Mouse (Mus musculus) NIH3T3 (cell line): Measurements from ENCODE around the gene Txndc11.

Experiments used
- DNase-seq: peaks from one replicate; pipeline ENCODE4 v3.0.0-alpha.2; 2012; ENCODE audit warnings: low read depth

The Txndc11 gene

GRCm38 (mm10) chr16:11064742-11065141, 69.7 kb downstream of the Txndc11 start:
- no peak for DNase-seq

DNA sequence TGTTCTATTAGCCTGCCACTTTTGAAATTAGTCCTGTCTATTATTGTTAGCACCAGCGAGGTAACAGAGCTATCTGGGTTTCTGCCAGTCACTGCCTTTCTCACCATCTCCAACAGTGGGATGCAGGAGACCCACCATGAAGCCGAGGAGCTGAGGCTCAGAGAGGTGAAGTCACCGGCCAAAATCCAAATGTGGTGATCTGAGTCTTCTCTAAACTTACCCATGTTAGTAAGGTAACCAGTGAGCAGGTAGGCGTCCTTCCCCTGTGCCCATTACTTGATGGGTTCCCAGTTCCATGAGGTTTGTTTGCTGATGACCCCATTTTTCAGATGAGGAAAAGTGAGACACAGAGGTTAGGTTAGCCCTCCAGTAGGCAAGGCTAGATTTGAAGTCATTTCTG, 70.1 kb downstream of the Txndc11 start:
- no peak for DNase-seq

DNA sequence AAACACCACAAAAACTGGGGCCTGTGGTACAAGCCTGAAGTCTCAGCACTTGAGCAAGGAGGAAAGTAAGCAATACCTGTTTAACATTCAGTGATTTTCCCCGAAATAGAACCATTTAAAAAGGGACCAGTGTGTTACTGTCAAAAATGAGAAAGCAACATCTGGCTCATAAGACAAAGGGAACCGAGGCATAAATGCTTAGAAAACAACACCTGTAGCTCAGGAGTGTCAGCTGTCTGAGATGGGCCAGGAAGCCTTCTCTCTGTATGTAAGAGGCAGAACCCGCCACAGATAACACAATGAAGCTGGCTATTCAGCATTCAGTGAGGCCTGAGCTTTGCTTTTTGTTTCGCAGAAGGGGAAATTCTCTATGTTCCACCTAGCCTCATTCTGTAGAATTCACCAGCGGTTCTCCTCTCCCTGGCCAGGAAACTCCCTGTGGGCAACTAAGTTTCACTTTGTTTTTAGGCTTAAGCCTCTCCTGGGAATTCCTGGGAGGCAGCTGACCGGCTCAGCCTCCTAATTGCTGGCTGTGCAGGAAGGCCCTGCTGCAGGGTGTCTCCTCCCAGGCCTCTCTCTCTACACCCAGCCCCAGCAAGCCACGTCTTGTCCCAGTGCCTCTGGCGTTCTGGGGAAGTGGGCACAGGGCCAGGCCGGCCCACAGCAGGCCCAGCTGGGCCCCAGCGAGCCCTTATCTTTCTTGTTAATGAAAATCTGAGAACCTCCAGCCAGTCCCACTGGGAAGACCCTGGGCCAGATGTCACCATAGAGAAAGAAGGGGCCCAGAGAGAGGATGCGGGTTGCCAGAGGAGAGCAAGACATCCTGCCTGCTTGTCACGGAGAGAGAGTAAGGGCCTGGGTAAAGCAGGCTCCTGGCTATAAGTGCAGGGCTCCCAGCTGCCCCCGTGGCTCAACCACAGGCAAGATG, 71.4 kb downstream of the Txndc11 start:
- DNase-seq: peak; percentile 88

GRCm38 (mm10) chr16:11060645-11061044, 73.8 kb downstream of the Txndc11 start, which contains the start of gene Snn:
Gene Snn (plus strand): TSS chr16:11060945.
- DNase-seq: no peak

DNA sequence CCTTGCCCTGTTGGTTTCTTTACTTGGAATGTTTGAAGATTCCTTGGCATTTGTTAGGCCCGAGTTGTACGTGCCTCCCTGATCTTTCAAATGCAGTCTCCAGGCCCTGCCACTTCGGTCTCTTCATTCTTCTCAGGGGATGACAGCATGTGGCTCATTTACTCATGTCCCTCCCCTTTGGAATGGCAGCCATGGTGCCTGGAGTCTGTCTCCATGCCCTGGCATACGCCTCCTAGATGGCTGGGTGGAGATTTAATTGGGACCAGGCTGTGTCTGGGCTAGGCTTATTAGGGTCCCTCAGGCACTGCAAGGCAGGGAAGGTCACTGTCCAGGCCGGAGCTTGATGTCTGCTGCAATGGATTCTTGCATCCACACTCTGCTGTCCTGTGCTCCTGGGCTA, 78.5 kb downstream of the Txndc11 start:
- no peak for DNase-seq

GRCm38 (mm10) chr16:11054871-11055270, 79.6 kb downstream of the Txndc11 start:
- no peak for DNase-seq

- DNase-seq: no peak
Observed at GRCm38 (mm10) chr16:11054409-11054808, 80.0 kb downstream of the Txndc11 start.

- DNase-seq: no peak
Observed at GRCm38 (mm10) chr16:11051134-11051533, 83.3 kb downstream of the Txndc11 start.

DNA sequence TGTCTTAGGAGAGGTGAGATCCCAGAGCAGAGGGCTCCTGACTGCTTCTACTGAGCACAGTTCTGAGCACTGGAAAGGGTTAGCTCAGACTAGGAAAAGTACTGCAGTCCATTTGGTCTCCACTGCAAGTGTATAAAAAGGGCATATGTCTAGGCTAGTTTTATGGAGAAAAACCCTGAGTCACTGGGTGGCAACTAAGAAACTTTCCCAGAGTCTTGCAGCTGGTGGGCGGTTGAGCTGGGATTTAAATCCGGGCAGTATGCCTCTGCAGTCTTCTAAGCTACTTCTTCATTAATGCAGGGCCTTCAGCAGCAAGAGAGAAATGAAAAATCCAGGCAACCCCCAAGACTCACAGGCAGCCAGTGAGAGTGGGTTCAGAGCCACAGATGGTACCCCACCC, 84.2 kb downstream of the Txndc11 start:
- DNase-seq: peak; percentile 38

GRCm38 (mm10) chr16:11047130-11047529, 87.3 kb downstream of the Txndc11 start:
- no peak for DNase-seq

GRCm38 (mm10) chr16:11046437-11046836, 88.0 kb downstream of the Txndc11 start:
- DNase-seq: no peak

DNA sequence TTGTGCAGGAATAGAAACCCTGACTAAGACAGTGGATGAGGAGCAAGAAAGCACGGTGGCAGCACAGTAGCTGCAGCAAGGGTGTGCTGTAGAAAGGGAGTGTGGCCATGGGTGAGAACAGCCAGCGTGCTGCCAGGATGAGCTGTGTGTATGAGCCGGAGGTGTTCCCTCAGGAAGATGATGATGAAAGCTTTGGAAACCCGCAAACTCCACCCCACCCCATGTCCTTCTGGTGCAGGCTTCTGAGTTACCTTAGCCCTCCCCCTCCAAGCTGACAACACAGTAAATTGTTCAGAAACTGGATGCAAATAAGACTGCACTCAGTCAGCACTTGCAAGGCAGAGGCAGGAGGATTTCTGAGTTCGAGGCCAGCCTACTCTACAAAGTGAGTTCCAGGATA, 91.2 kb downstream of the Txndc11 start:
- no peak for DNase-seq

DNA sequence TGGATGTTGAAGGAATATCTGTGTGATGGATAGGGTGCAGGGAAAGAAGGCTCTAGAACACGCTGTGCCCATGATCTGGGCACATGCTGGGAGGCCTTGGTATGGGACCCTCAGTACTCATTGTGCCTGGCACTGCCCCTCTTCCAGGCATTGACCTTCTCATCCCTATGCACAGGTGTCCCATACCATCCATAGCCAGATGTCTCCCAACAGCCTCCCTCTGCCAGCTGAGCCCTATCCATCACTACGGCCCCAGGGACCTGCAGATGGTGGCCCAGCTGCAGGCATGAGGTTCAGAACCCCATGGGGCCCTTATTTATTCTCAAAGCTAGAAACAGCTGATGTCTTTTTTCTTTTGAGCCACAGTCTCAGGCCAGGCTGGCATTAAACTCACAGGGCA, 93.8 kb downstream of the Txndc11 start:
- no peak for DNase-seq

- DNase-seq: peak; percentile 87
Observed at GRCm38 (mm10) chr16:11035790-11036431, 98.5 kb downstream of the Txndc11 start.

GRCm38 (mm10) chr16:11035273-11035672, 99.2 kb downstream of the Txndc11 start:
- DNase-seq: no peak

DNA sequence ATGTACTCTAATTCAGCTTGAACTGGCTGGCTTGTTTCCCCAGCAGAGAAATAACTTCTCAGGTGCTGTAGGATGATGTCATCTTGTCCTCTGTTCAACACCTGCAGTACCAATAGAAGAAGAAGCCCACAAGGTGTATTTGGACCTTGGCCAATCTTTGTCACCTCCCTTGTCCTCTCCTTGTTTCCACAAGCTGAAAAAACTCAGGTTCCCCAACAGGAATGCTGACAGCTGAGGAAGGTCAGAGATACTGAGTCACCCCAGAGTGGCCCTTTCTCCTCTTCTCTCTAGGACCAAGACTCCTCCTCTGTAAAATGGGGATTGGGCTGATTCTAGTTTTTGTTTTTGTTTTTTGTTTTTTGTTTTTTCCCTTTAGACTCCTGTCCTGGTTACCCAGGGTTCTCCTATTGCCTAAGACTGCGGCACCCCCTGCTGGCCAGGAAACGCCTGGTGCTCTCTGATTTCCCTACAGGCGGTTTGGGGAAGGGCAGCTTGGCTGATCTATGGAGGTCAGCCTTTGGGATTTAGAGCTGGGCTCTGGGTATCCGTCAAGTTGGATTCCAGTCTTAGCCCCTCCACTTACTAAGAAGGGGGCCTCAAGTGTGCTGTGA, 100.2 kb downstream of the Txndc11 start:
- peak; percentile 94 for DNase-seq

DNA sequence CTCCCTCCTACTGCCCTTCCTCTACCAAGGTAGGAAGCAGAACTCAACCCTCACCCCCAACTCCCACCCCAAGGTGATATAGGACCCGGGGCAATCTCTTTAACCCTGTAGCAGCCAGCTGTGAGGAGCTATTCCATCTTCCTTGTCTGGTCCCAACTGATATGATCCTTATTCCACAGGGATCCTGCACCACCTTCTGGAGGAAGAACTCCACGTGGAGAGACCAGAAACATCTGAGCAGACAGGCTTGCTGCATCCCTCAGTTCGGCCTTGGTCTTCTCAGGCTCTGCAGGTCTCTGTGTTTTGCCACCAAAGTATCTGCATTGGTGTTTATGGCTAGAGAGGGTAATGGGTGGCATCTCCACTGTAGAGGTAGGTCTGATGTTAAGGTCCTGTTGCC, 103.1 kb downstream of the Txndc11 start:
- DNase-seq: peak; percentile 53

DNA sequence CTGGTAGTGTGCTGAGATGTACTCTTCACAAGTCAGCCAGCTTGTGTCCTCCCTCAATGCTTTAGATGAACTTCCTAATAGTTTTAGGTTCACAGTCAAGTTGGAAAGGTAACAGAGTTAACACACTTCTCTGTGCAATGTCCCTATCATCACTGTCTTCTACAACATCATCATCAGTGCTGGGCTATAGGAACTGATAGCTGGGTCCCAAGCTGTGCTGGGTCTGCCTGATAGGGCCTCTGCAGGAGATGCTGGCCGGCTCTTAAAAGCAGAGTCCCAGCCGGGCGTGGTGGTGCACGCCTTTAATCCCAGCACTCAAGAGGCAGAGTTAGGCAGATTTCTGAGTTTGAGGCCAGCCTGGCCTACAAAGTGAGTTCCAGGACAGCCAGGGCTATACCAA, 103.6 kb downstream of the Txndc11 start:
- DNase-seq: no peak

GRCm38 (mm10) chr16:11028206-11028605, 106.2 kb downstream of the Txndc11 start:
- DNase-seq: no peak
